Mouse (Mus musculus): ENCODE data around the gene Lrrc51.

Gene Lrrc51

GRCm38 (mm10) chr7:101880855-101881254, 52.8 kb downstream of the Lrrc51 start:
- no peak for DNase-seq

- DNase-seq = no peak
Measured at GRCm38 (mm10) chr7:101875978-101876377, 57.7 kb downstream of the Lrrc51 start.

GRCm38 (mm10) chr7:101871296-101871695, 62.4 kb downstream of the Lrrc51 start:
- DNase-seq = no peak

- no peak for DNase-seq
Measured at GRCm38 (mm10) chr7:101870629-101871028, 63.1 kb downstream of the Lrrc51 start, which contains the start of gene Folr1. Gene Folr1, minus strand, starts transcription at chr7:101870788.

GRCm38 (mm10) chr7:101869163-101869500, 64.6 kb downstream of the Lrrc51 start:
- no peak for DNase-seq

- no peak for DNase-seq
Measured at GRCm38 (mm10) chr7:101868241-101869162, 65.2 kb downstream of the Lrrc51 start.

- DNase-seq = no peak
Measured at GRCm38 (mm10) chr7:101867482-101867881, 66.2 kb downstream of the Lrrc51 start.

GRCm38 (mm10) chr7:101866491-101867265, 67.0 kb downstream of the Lrrc51 start:
- no peak for DNase-seq

- no peak for DNase-seq
Measured at GRCm38 (mm10) chr7:101863415-101863814, 70.3 kb downstream of the Lrrc51 start, which contains the start of gene Anapc15. Gene Anapc15, plus strand, starts transcription at chr7:101863715.

Data from spleen, adult 18-20 months (tissue).